Mouse (Mus musculus) midbrain, embryonic 14.5 days (tissue): ENCODE results near the gene Rora. TPM values are rescaled to one million over a fixed set of nuclear protein-coding genes. Genes with fewer than 3 reads are reported as not detected.

Experiments used
- ATAC-seq: fragments of 200-750 bp; cut with Nextera tagmentation; 2 replicates; pipeline ENCODE4 v1.8.0; 2017; ENCODE audit warnings: moderate number of reproducible peaks, moderate library complexity; ENCODE audit not compliant: low FRiP score, low TSS enrichment
- DNase-seq: peaks from one replicate; pipeline ENCODE4 v3.0.0-alpha.2; 2015
- H3K27ac ChIP-seq: fragments of 300-500 bp; sonication (generic); replicated peaks from 2 replicates; pipeline ENCODE4 v1.5.1; 2014; ENCODE audit warnings: mild to moderate bottlenecking, low read depth, low read length, moderate library complexity
- H3K27me3 ChIP-seq: fragments of 300-500 bp; sonication (generic); 2 replicates; pipeline ENCODE4 v1.6.1; 2014; ENCODE audit warnings: low read length, control low read depth, mixed read lengths; ENCODE audit not compliant: control insufficient read depth, insufficient read depth
- H3K36me3 ChIP-seq: fragments of 300-500 bp; sonication (generic); 2 replicates; pipeline ENCODE4 v1.6.1; 2014; ENCODE audit warnings: low read length, control low read depth; ENCODE audit not compliant: control insufficient read depth, insufficient read depth
- H3K4me1 ChIP-seq: fragments of 300-500 bp; sonication (generic); 2 replicates; pipeline ENCODE4 v1.6.1; 2014; ENCODE audit warnings: mild to moderate bottlenecking, antibody characterized with exemption, low read length, control low read depth; ENCODE audit not compliant: control insufficient read depth, insufficient read depth
- H3K4me2 ChIP-seq: fragments of 300-500 bp; sonication (generic); 2 replicates; pipeline ENCODE4 v1.6.1; 2014; ENCODE audit warnings: mild to moderate bottlenecking, low read length, moderate library complexity
- H3K4me3 ChIP-seq: fragments of 300-500 bp; sonication (generic); replicated peaks from 2 replicates; pipeline ENCODE4 v1.5.1; 2014; ENCODE audit warnings: low read depth, low read length
- H3K9ac ChIP-seq: fragments of 300-500 bp; sonication (generic); replicated peaks from 2 replicates; pipeline ENCODE4 v1.6.1; 2014; ENCODE audit warnings: mild to moderate bottlenecking, low read length, moderate library complexity
- H3K9me3 ChIP-seq: fragments of 300-500 bp; sonication (generic); 2 replicates; pipeline ENCODE4 v1.6.1; 2016; ENCODE audit warnings: low read length, control low read depth, mixed read lengths; ENCODE audit not compliant: control insufficient read depth
- WGBS: fragments of 180-500 bp; shearing (Covaris S2); extraction: QIAGEN DNeasy Blood & Tissue Kit; methylation state at CpG from one replicate; pipeline ENCODE4 v1.1.7; 2014; 5-methylcytosine and 5-hydroxymethylcytosine counted together
- polyA plus RNA-seq: library from polyadenylated mRNA; unstranded; fragments of >200 nt; fragmentation: Nextera tagmentation; extraction: Ambion mirVana; gene quantifications from 2 replicates; pipeline ENCODE4 v1.2.1, GENCODE M21; 2014

Rora gene
- polyA plus RNA-seq, 1 experiment from 2014 or later = 39.1 TPM

GRCm38 (mm10) chr9:69397432-69397759, 743.8 kb downstream of the Rora start:
- Histone ChIP-seq H3K9ac (peak overlapping the region; percentile 80), H3K4me1 (peaks cover 9% of the 10 kb centered on the region), H3K4me2 (peak overlapping the region; percentile 86), H3K27me3 (no peaks in the 10 kb centered on the region), H3K36me3 (no peaks in the 10 kb centered on the region), H3K4me3 (peak overlapping the region; percentile 60), H3K9me3 (no peaks in the 10 kb centered on the region), H3K27ac (peak overlapping the region; percentile 89; the same call in 1 of the 2 replicates)
- DNase-seq = no peak
- WGBS = 74% methylated on average over 2 of the region's 2 CpGs
- no peak; the same call in 1 of the 2 replicates for ATAC-seq

- Histone ChIP-seq H3K4me1 (peaks cover 9% of the 10 kb centered on the region), H3K27ac (peak within 1 kb of the TSS; percentile 89), H3K4me3 (peak within 1 kb of the TSS; percentile 60), H3K4me2 (peak within 1 kb of the TSS; percentile 86), H3K9ac (peak within 1 kb of the TSS; percentile 80), H3K36me3 (no peaks in the 10 kb centered on the region), H3K27me3 (no peaks in the 10 kb centered on the region), H3K9me3 (no peaks in the 10 kb centered on the region)
- ATAC-seq (peak; percentile 80; the same call in 1 of the 2 replicates), DNase-seq (peak; percentile 94)
- WGBS = under 1% methylated on average over 53 of the region's 53 CpGs
These were observed 744.3 kb downstream of the Rora start, which contains the start of gene Ice2 for GRCm38 (mm10) chr9:69397760-69398452. Gene Ice2 (plus strand): TSS chr9:69397906.

GRCm38 (mm10) chr9:69398453-69398850, 744.9 kb downstream of the Rora start:
- peak overlapping the region; percentile 86 for H3K4me2 ChIP-seq
- peak overlapping the region; percentile 89 for H3K27ac ChIP-seq
- peak overlapping the region; percentile 80 for H3K9ac ChIP-seq
- peaks cover 9% of the 10 kb centered on the region for H3K4me1 ChIP-seq
- peak overlapping the region; percentile 60 for H3K4me3 ChIP-seq
- WGBS = 20% methylated on average over 10 of the region's 10 CpGs
- ATAC-seq (no peak; the same call in 1 of the 2 replicates), DNase-seq (no peak)
- no peaks in the 10 kb centered on the region for H3K27me3 ChIP-seq
- no peaks in the 10 kb centered on the region for H3K9me3 ChIP-seq
- H3K36me3 ChIP-seq = no peaks in the 10 kb centered on the region

GRCm38 (mm10) chr9:69404671-69405070, 751.1 kb downstream of the Rora start:
- H3K9me3 ChIP-seq = no peaks in the 10 kb centered on the region
- H3K9ac ChIP-seq = no peak overlapping the region
- WGBS = 60% methylated on average over 6 of the region's 6 CpGs
- no peaks in the 10 kb centered on the region for H3K27me3 ChIP-seq
- no peak overlapping the region for H3K4me2 ChIP-seq
- H3K36me3 ChIP-seq = peaks cover 6% of the 10 kb centered on the region; the same call in 1 of the 2 replicates
- no peak overlapping the region for H3K27ac ChIP-seq
- H3K4me3 ChIP-seq = no peak overlapping the region
- peak; percentile 11 for DNase-seq
- ATAC-seq = no peak
- H3K4me1 ChIP-seq = no peaks in the 10 kb centered on the region

- no peak overlapping the region for H3K4me2 ChIP-seq
- peaks cover 37% of the 10 kb centered on the region for H3K36me3 ChIP-seq
- ATAC-seq = no peak
- peak; percentile 56 for DNase-seq
- WGBS = 89% methylated on average over 1 of the region's 1 CpGs
- no peaks in the 10 kb centered on the region for H3K4me1 ChIP-seq
- no peak overlapping the region for H3K4me3 ChIP-seq
- no peaks in the 10 kb centered on the region for H3K27me3 ChIP-seq
- H3K9me3 ChIP-seq = no peaks in the 10 kb centered on the region
- no peak overlapping the region for H3K27ac ChIP-seq
- H3K9ac ChIP-seq = no peak overlapping the region
These were observed 765.9 kb downstream of the Rora start for GRCm38 (mm10) chr9:69419476-69419875.

- no peak overlapping the region for H3K4me2 ChIP-seq
- H3K36me3 ChIP-seq = peaks cover 24% of the 10 kb centered on the region
- DNase-seq = no peak
- H3K9ac ChIP-seq = no peak overlapping the region
- H3K27me3 ChIP-seq = no peaks in the 10 kb centered on the region
- ATAC-seq = no peak
- 0 out of 2 replicates have a peak, but pooled peaks cover 13% of the 10 kb centered on the region for H3K4me1 ChIP-seq
- WGBS = 87% methylated on average over 3 of the region's 3 CpGs
- H3K27ac ChIP-seq = no peak overlapping the region
- H3K9me3 ChIP-seq = no peaks in the 10 kb centered on the region
- no peak overlapping the region for H3K4me3 ChIP-seq
These were observed 776.9 kb downstream of the Rora start for GRCm38 (mm10) chr9:69430531-69430930.

GRCm38 (mm10) chr9:69431863-69432555, 778.4 kb downstream of the Rora start:
- no peak overlapping the region for H3K4me3 ChIP-seq
- no peak overlapping the region; the same call in 1 of the 2 replicates for H3K27ac ChIP-seq
- H3K9ac ChIP-seq = no peak overlapping the region
- DNase-seq (peak; percentile 77), ATAC-seq (no peak)
- H3K9me3 ChIP-seq = no peaks in the 10 kb centered on the region
- H3K4me1 ChIP-seq = 0 out of 2 replicates have a peak, but pooled peaks cover 13% of the 10 kb centered on the region
- 16% methylated on average over 6 of the region's 6 CpGs for WGBS
- H3K36me3 ChIP-seq = peaks cover 14% of the 10 kb centered on the region; the same call in 1 of the 2 replicates
- 0 out of 2 replicates have a peak overlapping the region, but pooled peaks have one; percentile 13 for H3K4me2 ChIP-seq
- no peaks in the 10 kb centered on the region for H3K27me3 ChIP-seq

GRCm38 (mm10) chr9:69435194-69435593, 781.6 kb downstream of the Rora start:
- Histone ChIP-seq H3K27me3 (no peaks in the 10 kb centered on the region), H3K27ac (no peak overlapping the region), H3K9ac (no peak overlapping the region), H3K4me2 (no peak overlapping the region), H3K4me3 (no peak overlapping the region), H3K36me3 (no peaks in the 10 kb centered on the region), H3K9me3 (no peaks in the 10 kb centered on the region), H3K4me1 (peaks cover 18% of the 10 kb centered on the region; the same call in 1 of the 2 replicates)
- WGBS = 65% methylated on average over 10 of the region's 10 CpGs
- DNase-seq = no peak
- no peak for ATAC-seq
